Mouse (Mus musculus) neural tube, embryonic 13.5 days (tissue): ENCODE results near the gene Itga8. TPM values are rescaled to one million over a fixed set of nuclear protein-coding genes. Genes with fewer than 3 reads are reported as not detected.

Experiments
- ATAC-seq: fragments of 200-750 bp; cut with Nextera tagmentation; 2 replicates; pipeline ENCODE4 v1.8.0; 2017; ENCODE audit warnings: low read depth, mild to moderate bottlenecking, moderate TSS enrichment, moderate library complexity
- H3K27ac ChIP-seq: fragments of 300-500 bp; sonication (generic); replicated peaks from 2 replicates; pipeline ENCODE4 v1.5.1; 2015; ENCODE audit warnings: moderate library complexity, mild to moderate bottlenecking, inconsistent platforms
- H3K27me3 ChIP-seq: fragments of 300-500 bp; sonication (generic); 2 replicates; pipeline ENCODE4 v1.6.1; 2015; ENCODE audit warnings: mild to moderate bottlenecking, inconsistent platforms
- H3K36me3 ChIP-seq: fragments of 300-500 bp; sonication (generic); 2 replicates; pipeline ENCODE4 v1.6.1; 2015; ENCODE audit warnings: mild to moderate bottlenecking, inconsistent platforms
- H3K4me1 ChIP-seq: fragments of 300-500 bp; sonication (generic); replicated peaks from 2 replicates; pipeline ENCODE4 v1.6.1; 2015; ENCODE audit warnings: inconsistent platforms
- H3K4me2 ChIP-seq: fragments of 300-500 bp; sonication (generic); 2 replicates; pipeline ENCODE4 v1.6.1; 2015; ENCODE audit warnings: inconsistent platforms, mild to moderate bottlenecking, moderate library complexity
- H3K4me3 ChIP-seq: fragments of 300-500 bp; sonication (generic); 2 replicates; pipeline ENCODE4 v1.5.1; 2015; ENCODE audit warnings: mild to moderate bottlenecking, inconsistent platforms
- H3K9ac ChIP-seq: fragments of 300-500 bp; sonication (generic); 2 replicates; pipeline ENCODE4 v1.6.1; 2015; ENCODE audit warnings: moderate library complexity, mild to moderate bottlenecking, inconsistent platforms
- H3K9me3 ChIP-seq: fragments of 300-500 bp; sonication (generic); 2 replicates; pipeline ENCODE4 v1.6.1; 2016; ENCODE audit warnings: inconsistent platforms
- WGBS: fragments of 180-500 bp; shearing (Covaris S2); methylation state at CpG from one replicate; pipeline ENCODE4 v1.1.7; 2015; 5-methylcytosine and 5-hydroxymethylcytosine counted together
- polyA plus RNA-seq: library from polyadenylated mRNA; unstranded; fragments of >200 nt; fragmentation: Nextera tagmentation; extraction: Ambion mirVana; gene quantifications from 2 replicates; pipeline ENCODE4 v1.2.1, GENCODE M21; 2015

Gene Itga8
- polyA plus RNA-seq, 1 experiment from 2014 or later, result 3.4 TPM

GRCm38 (mm10) chr2:12318036-12318435, 16.3 kb upstream of the Itga8 start:
- Histone ChIP-seq H3K4me2 (no peak overlapping the region), H3K4me1 (no peaks in the 10 kb centered on the region; the same call in 1 of the 2 replicates), H3K36me3 (no peaks in the 10 kb centered on the region), H3K27me3 (no peaks in the 10 kb centered on the region), H3K27ac (no peak overlapping the region), H3K9ac (no peak overlapping the region), H3K9me3 (no peaks in the 10 kb centered on the region), H3K4me3 (no peak overlapping the region)
- no peak for ATAC-seq
- WGBS, result 84% methylated on average over 4 of the region's 4 CpGs

GRCm38 (mm10) chr2:12317343-12317742, 15.6 kb upstream of the Itga8 start:
- Histone ChIP-seq H3K27ac (no peak overlapping the region), H3K27me3 (no peaks in the 10 kb centered on the region), H3K4me2 (no peak overlapping the region), H3K4me3 (no peak overlapping the region), H3K9me3 (no peaks in the 10 kb centered on the region), H3K36me3 (no peaks in the 10 kb centered on the region), H3K9ac (no peak overlapping the region), H3K4me1 (no peaks in the 10 kb centered on the region; the same call in 1 of the 2 replicates)
- ATAC-seq, result no peak
- WGBS, result 85% methylated on average over 5 of the region's 5 CpGs

- H3K4me3 ChIP-seq, result no peak overlapping the region
- no peaks in the 10 kb centered on the region for H3K9me3 ChIP-seq
- no peak overlapping the region for H3K9ac ChIP-seq
- H3K27me3 ChIP-seq, result no peaks in the 10 kb centered on the region
- no peaks in the 10 kb centered on the region; the same call in 1 of the 2 replicates for H3K4me1 ChIP-seq
- no peak overlapping the region for H3K27ac ChIP-seq
- H3K4me2 ChIP-seq, result no peak overlapping the region
- H3K36me3 ChIP-seq, result no peaks in the 10 kb centered on the region
- no peak for ATAC-seq
- WGBS, result 34% methylated on average over 7 of the region's 7 CpGs
Measured at GRCm38 (mm10) chr2:12316361-12316760, 14.6 kb upstream of the Itga8 start.

- WGBS, result 76% methylated on average over 6 of the region's 6 CpGs
- Histone ChIP-seq H3K4me3 (no peak overlapping the region), H3K36me3 (no peaks in the 10 kb centered on the region), H3K27ac (no peak overlapping the region), H3K9ac (no peak overlapping the region), H3K4me2 (no peak overlapping the region), H3K4me1 (no peaks in the 10 kb centered on the region; the same call in 1 of the 2 replicates), H3K27me3 (no peaks in the 10 kb centered on the region), H3K9me3 (no peaks in the 10 kb centered on the region)
- ATAC-seq, result no peak
Measured at GRCm38 (mm10) chr2:12314028-12314427, 12.3 kb upstream of the Itga8 start.

- no peaks in the 10 kb centered on the region for H3K36me3 ChIP-seq
- no peak overlapping the region for H3K9ac ChIP-seq
- no peak overlapping the region for H3K27ac ChIP-seq
- no peaks in the 10 kb centered on the region for H3K9me3 ChIP-seq
- 0 out of 2 replicates have a peak, but pooled peaks cover 6% of the 10 kb centered on the region for H3K4me1 ChIP-seq
- 0 out of 2 replicates have a peak, but pooled peaks cover 3% of the 10 kb centered on the region for H3K27me3 ChIP-seq
- no peak overlapping the region for H3K4me3 ChIP-seq
- no peak for ATAC-seq
- H3K4me2 ChIP-seq, result no peak overlapping the region
Measured at GRCm38 (mm10) chr2:12308466-12308865, 6.7 kb upstream of the Itga8 start.

GRCm38 (mm10) chr2:12307311-12307710, 5.6 kb upstream of the Itga8 start:
- Histone ChIP-seq H3K4me2 (no peak overlapping the region), H3K9me3 (no peaks in the 10 kb centered on the region), H3K27ac (no peak overlapping the region; the same call in 1 of the 2 replicates), H3K4me1 (0 out of 2 replicates have a peak, but pooled peaks cover 6% of the 10 kb centered on the region), H3K9ac (no peak overlapping the region), H3K27me3 (peaks cover 9% of the 10 kb centered on the region; the same call in 1 of the 2 replicates), H3K36me3 (no peaks in the 10 kb centered on the region), H3K4me3 (no peak overlapping the region)
- no peak for ATAC-seq

GRCm38 (mm10) chr2:12305064-12305650, 3.4 kb upstream of the Itga8 start:
- ATAC-seq, result no peak
- Histone ChIP-seq H3K36me3 (no peaks in the 10 kb centered on the region), H3K9ac (no peak overlapping the region), H3K9me3 (no peaks in the 10 kb centered on the region), H3K4me2 (no peak overlapping the region), H3K27ac (no peak overlapping the region), H3K27me3 (peaks cover 26% of the 10 kb centered on the region), H3K4me1 (peaks cover 16% of the 10 kb centered on the region), H3K4me3 (no peak overlapping the region)
- whole genome bisulfite sequencing, result 84% methylated on average over 9 of the region's 9 CpGs

- no peak; the same call in 1 of the 2 replicates for ATAC-seq
- no peaks in the 10 kb centered on the region for H3K9me3 ChIP-seq
- peak overlapping the region; percentile 72 for H3K4me3 ChIP-seq
- no peaks in the 10 kb centered on the region for H3K36me3 ChIP-seq
- H3K4me1 ChIP-seq, result peaks cover 10% of the 10 kb centered on the region
- peak overlapping the region; percentile 96 for H3K4me2 ChIP-seq
- no peak overlapping the region for H3K27ac ChIP-seq
- H3K9ac ChIP-seq, result peak overlapping the region; percentile 85
- 77% methylated on average over 15 of the region's 15 CpGs for WGBS
- peaks cover 32% of the 10 kb centered on the region for H3K27me3 ChIP-seq
Measured at GRCm38 (mm10) chr2:12300449-12301228, 1.1 kb downstream of the Itga8 start.

GRCm38 (mm10) chr2:12297287-12297686, 4.4 kb downstream of the Itga8 start:
- WGBS, result 84% methylated on average over 5 of the region's 5 CpGs
- no peaks in the 10 kb centered on the region for H3K36me3 ChIP-seq

GRCm38 (mm10) chr2:12295150-12295549, 6.6 kb downstream of the Itga8 start:
- WGBS, result 92% methylated on average over 6 of the region's 6 CpGs
- Histone ChIP-seq H3K9me3 (no peaks in the 10 kb centered on the region), H3K27ac (no peak overlapping the region), H3K9ac (no peak overlapping the region), H3K4me3 (no peak overlapping the region), H3K4me2 (no peak overlapping the region), H3K4me1 (peaks cover 9% of the 10 kb centered on the region; the same call in 1 of the 2 replicates), H3K36me3 (no peaks in the 10 kb centered on the region), H3K27me3 (peaks cover 6% of the 10 kb centered on the region; the same call in 1 of the 2 replicates)
- ATAC-seq, result no peak

More at GRCm38 (mm10) chr2:12297287-12297686, 4.4 kb downstream of the Itga8 start:
- Histone ChIP-seq H3K4me2 (no peak overlapping the region), H3K4me1 (peaks cover 20% of the 10 kb centered on the region), H3K9ac (no peak overlapping the region), H3K27me3 (peaks cover 23% of the 10 kb centered on the region), H3K9me3 (no peaks in the 10 kb centered on the region), H3K4me3 (no peak overlapping the region), H3K27ac (no peak overlapping the region)
- ATAC-seq, result no peak

- Histone ChIP-seq H3K4me2 (no peak overlapping the region), H3K36me3 (no peaks in the 10 kb centered on the region), H3K27me3 (peaks cover 3% of the 10 kb centered on the region; the same call in 1 of the 2 replicates), H3K27ac (no peak overlapping the region), H3K4me1 (peaks cover 9% of the 10 kb centered on the region; the same call in 1 of the 2 replicates), H3K4me3 (no peak overlapping the region), H3K9ac (no peak overlapping the region), H3K9me3 (no peaks in the 10 kb centered on the region)
- ATAC-seq, result no peak
- WGBS, result 83% methylated on average over 3 of the region's 3 CpGs
Measured at GRCm38 (mm10) chr2:12294060-12294459, 7.7 kb downstream of the Itga8 start.

GRCm38 (mm10) chr2:12293458-12293857, 8.3 kb downstream of the Itga8 start:
- no peaks in the 10 kb centered on the region for H3K9me3 ChIP-seq
- no peak overlapping the region for H3K27ac ChIP-seq
- no peak overlapping the region for H3K4me2 ChIP-seq
- no peak overlapping the region for H3K9ac ChIP-seq
- no peak overlapping the region for H3K4me3 ChIP-seq
- peaks cover 9% of the 10 kb centered on the region; the same call in 1 of the 2 replicates for H3K4me1 ChIP-seq
- WGBS, result 79% methylated on average over 8 of the region's 8 CpGs
- H3K36me3 ChIP-seq, result no peaks in the 10 kb centered on the region
- no peak for ATAC-seq
- H3K27me3 ChIP-seq, result no peaks in the 10 kb centered on the region
